Mouse (Mus musculus): ENCODE results near the gene Nobox.

The Nobox gene

DNA sequence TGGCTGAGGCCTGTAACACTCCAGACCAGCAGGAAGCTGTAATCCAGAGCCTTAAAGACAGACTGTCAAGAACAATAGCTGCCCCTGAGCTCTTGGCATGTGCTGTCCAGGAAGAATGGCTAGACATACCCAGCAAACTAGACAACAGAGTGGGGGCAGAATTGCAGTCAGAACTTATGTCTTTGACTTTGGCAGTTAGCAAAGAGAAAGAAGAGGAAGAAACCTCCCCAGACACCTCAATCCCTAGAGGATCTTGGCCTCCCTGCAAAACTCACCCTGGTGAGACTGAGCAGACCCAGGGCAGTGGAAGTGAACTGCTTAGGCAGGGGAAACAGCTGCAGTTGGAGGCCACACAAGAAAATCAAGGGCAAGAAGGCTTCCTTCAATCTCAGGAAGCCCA lies 36.8 kb downstream of the Nobox start:
- DNase-seq: no peak

GRCm38 (mm10) chr6:43266356-43266755 lies 43.0 kb downstream of the Nobox start:
- DNase-seq: no peak

DNA sequence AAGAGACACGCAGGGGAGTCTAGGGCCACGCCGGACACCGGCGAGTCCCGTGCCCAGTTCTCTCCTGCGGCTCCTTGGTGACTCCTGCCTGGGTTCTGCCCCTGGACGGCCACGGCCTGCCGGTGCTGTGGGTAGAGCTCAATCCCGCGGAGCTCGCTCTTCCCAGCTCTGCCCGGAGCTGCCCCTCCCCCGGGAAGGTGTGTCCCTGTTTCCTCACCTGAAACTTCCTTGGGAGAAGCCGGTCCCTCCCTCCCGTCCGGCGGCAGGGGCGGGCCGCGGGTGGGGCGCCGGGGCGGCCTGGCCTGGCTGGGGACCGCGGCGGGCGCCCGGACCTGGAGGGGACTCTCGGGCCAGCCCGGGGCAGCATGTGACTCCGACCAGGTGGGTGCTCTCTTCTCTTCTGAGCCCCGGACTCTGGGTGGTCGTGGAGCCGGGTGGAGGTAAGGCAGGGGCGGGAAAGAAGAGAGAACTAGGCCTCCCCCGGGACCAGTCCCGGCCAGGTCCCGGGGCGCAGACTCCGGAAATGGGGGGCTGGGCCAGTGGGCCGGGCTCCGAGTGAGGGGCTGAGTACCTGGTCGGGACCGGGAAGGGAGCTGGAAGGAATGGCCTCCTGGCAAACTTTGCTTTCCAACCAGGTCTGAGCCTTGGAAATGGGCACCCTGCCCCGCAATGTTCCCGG lies 43.9 kb downstream of the Nobox start, which contains the start of gene Arhgef5:
Gene Arhgef5 (plus strand): TSS at position 220 of the 679 bp plus-strand sequence.
- no peak for DNase-seq

- no peak for DNase-seq
These were observed 48.6 kb downstream of the Nobox start for GRCm38 (mm10) chr6:43260756-43261155.

DNA sequence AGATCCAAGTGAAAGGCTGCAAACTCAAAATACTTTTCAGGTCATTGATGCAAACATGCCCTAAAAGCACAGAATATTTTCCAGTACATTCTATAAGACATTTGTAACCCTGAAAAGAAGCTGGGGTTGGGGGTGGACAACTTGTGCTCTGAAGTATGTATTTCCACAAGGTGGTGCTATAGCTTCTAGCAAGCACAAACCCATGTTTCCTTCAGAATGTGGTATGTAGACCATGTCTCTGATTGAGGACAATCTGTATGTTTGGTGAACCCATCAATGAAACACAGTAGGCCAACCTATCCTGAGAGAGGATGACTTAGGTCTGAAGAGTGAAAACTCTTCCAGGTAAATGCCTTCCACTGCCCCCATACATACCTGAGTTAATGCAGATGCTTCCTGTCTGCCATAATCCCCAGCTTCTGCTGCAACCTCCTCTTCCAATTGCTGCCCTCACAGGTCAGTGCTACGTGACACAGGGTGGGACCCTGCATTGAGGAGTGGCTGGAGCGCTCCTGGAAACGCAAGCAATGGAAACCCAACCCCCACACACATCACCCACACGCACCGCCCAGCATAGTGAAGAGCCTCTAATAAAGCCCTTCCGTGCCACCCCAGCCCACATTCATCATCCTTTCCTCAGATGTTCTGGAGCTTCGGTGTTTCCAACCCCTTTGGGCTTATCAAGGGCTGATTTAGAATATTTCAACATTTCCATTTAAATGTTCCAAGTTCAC lies 55.0 kb downstream of the Nobox start:
- no peak for DNase-seq
